Mouse (Mus musculus) kidney, adult 18-20 months (tissue): ENCODE measurements around the gene Caskin2.
A peak's percentile ranks its signal among the peaks of the same experiment; 100 is the strongest.

ENCODE experiments used
- DNase-seq: peaks from one replicate; pipeline ENCODE4 v3.0.0; 2021

The Caskin2 gene

GRCm38 (mm10) chr11:115830550-115831325, 17.3 kb upstream of the Caskin2 start:
- DNase-seq, result peak; percentile 73

- DNase-seq, result no peak
Observed at GRCm38 (mm10) chr11:115829036-115829435, 15.6 kb upstream of the Caskin2 start.

GRCm38 (mm10) chr11:115827624-115828023, 14.2 kb upstream of the Caskin2 start:
- DNase-seq, result no peak

GRCm38 (mm10) chr11:115826487-115826886, 13.0 kb upstream of the Caskin2 start:
- no peak for DNase-seq

- DNase-seq, result no peak
Observed at GRCm38 (mm10) chr11:115824813-115825212, 11.4 kb upstream of the Caskin2 start.

- peak; percentile 93 for DNase-seq
Observed at GRCm38 (mm10) chr11:115823774-115824740, 10.6 kb upstream of the Caskin2 start, which contains the start of gene Llgl2. Gene Llgl2 (plus strand): TSS chr11:115824049.

- no peak for DNase-seq
Observed at GRCm38 (mm10) chr11:115821001-115821400, 7.6 kb upstream of the Caskin2 start.

- no peak for DNase-seq
Observed at GRCm38 (mm10) chr11:115819915-115820623, 6.6 kb upstream of the Caskin2 start.

- DNase-seq, result no peak
Observed at GRCm38 (mm10) chr11:115817331-115817730, 3.9 kb upstream of the Caskin2 start.

- DNase-seq, result peak; percentile 92
Observed at GRCm38 (mm10) chr11:115814605-115815450, 1.4 kb upstream of the Caskin2 start, which contains the start of gene Tsen54. Gene Tsen54 (plus strand): TSS chr11:115814724.

GRCm38 (mm10) chr11:115812533-115813420, 662 bp downstream of the Caskin2 start:
- DNase-seq, result peak; percentile 58

- DNase-seq, result peak; percentile 64
Observed at GRCm38 (mm10) chr11:115812095-115812494, 1.3 kb downstream of the Caskin2 start.

- no peak for DNase-seq
Observed at GRCm38 (mm10) chr11:115811381-115812093, 1.9 kb downstream of the Caskin2 start.

GRCm38 (mm10) chr11:115810377-115810776, 3.1 kb downstream of the Caskin2 start:
- peak; percentile 81 for DNase-seq

- DNase-seq, result peak; percentile 63
Observed at GRCm38 (mm10) chr11:115809311-115809781, 4.1 kb downstream of the Caskin2 start.

GRCm38 (mm10) chr11:115808696-115809310, 4.6 kb downstream of the Caskin2 start:
- DNase-seq, result peak; percentile 44

- DNase-seq, result no peak
Observed at GRCm38 (mm10) chr11:115807971-115808370, 5.5 kb downstream of the Caskin2 start.

- DNase-seq, result no peak
Observed at GRCm38 (mm10) chr11:115807306-115807705, 6.1 kb downstream of the Caskin2 start.

GRCm38 (mm10) chr11:115806154-115806553, 7.3 kb downstream of the Caskin2 start:
- DNase-seq, result peak; percentile 40
